Mouse (Mus musculus): ENCODE measurements at regions not wholly inside any gene's neighbourhood (a gene's known extent, or its start where the extent isn't known, plus 50 kb on each side); places are given as distances from the start of the nearest gene placed in this dataset.

DNA sequence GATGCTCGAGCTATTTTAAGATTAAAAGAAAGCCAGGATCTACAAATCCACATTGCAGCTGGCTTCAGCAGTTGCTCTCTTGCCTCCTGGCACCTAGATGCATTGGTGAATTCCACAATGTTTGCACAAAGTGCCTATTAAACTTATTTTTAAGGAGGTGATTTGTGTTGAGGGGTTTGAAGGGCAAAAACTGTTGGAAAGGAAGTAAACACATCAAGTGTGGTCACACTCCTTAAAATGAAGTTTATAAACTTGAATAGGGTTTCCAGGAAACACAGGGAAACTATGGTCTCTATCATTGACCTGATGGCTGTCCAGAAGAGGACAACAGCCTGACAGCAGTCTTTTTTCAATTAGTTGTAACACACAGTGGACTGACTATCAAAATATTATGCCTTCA is 205.4 kb downstream of the Papss1 start:
- WGBS: 31% methylated on average over 1 of the region's 1 CpGs
- Histone ChIP-seq H3K4me3 (replicated peaks; ENCODE audit: extremely low read depth, low read depth, low read length) (no peak overlapping the region), H3K4me1 (ENCODE audit: control insufficient read depth, insufficient read depth, low read length) (no peaks in the 10 kb centered on the region)
- TF ChIP-seq CTCF (IDR thresholded peaks at IDR 0.05; ENCODE audit: insufficient read depth, low read length) (no peak), POLR2A (IDR thresholded peaks at IDR 0.05; ENCODE audit: borderline replicate concordance, extremely low read depth, low read depth, low read length) (no peak)
- DNase-seq: no peak

DNA sequence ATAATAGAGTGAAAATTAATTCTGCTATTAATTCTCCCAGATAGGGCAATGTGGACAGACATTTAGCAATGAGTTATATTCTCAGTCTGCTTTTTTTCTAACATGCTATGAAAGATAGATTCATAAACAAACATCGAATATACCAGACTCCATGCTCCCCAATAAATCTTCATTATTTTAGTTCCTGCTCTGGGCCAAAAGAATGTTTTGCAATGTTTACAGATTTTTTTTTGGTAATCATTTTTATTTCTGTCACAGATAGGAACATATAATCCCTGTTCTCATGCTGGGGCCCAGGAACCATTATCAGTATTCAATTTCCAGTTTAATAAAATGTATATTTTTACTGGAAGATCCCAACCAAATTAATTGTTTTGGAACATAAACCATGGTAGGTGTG is 205.9 kb downstream of the Papss1 start:
- Histone ChIP-seq H3K4me1 (ENCODE audit: control insufficient read depth, insufficient read depth, low read length) (no peaks in the 10 kb centered on the region), H3K4me3 (replicated peaks; ENCODE audit: extremely low read depth, low read depth, low read length) (no peak overlapping the region)
- 54% methylated on average over 1 of the region's 1 CpGs for WGBS
- TF ChIP-seq POLR2A (IDR thresholded peaks at IDR 0.05; ENCODE audit: borderline replicate concordance, extremely low read depth, low read depth, low read length): no peak
- no peak for TF ChIP-seq CTCF (IDR thresholded peaks at IDR 0.05; ENCODE audit: insufficient read depth, low read length)
- DNase-seq: no peak

- TF ChIP-seq CTCF (IDR thresholded peaks at IDR 0.05; ENCODE audit: insufficient read depth, low read length) (no peak), POLR2A (IDR thresholded peaks at IDR 0.05; ENCODE audit: borderline replicate concordance, extremely low read depth, low read depth, low read length) (no peak)
- 74% methylated on average over 4 of the region's 4 CpGs for WGBS
- DNase-seq: no peak
- H3K4me3 ChIP-seq (replicated peaks; ENCODE audit: extremely low read depth, low read depth, low read length): no peak overlapping the region
- no peaks in the 10 kb centered on the region for H3K4me1 ChIP-seq (ENCODE audit: control insufficient read depth, insufficient read depth, low read length)
Observed at GRCm38 (mm10) chr3:131771863-131772546, 207.4 kb downstream of the Papss1 start.

DNA sequence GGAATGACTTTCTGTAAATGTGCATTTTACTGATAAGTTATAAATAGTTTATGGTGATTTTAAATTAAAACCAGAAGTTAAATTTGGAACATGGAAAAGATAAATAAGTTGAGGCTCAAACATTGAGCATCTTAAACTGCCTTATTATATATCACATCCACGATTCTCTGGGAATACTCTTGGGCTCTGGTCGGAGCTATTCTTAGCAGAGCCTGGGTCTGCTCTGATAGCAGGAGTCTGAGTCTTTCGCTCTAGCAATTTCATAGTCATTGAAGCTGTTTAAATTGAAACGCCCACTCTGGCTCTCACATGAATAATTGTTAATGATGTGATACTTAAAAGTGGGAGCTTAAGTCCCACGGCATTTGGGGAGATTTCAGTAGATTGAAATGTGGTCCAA is 208.0 kb downstream of the Papss1 start:
- DNase-seq: no peak
- Histone ChIP-seq H3K4me1 (ENCODE audit: control insufficient read depth, insufficient read depth, low read length) (no peaks in the 10 kb centered on the region), H3K4me3 (replicated peaks; ENCODE audit: extremely low read depth, low read depth, low read length) (no peak overlapping the region)
- TF ChIP-seq POLR2A (IDR thresholded peaks at IDR 0.05; ENCODE audit: borderline replicate concordance, extremely low read depth, low read depth, low read length) (no peak), CTCF (IDR thresholded peaks at IDR 0.05; ENCODE audit: insufficient read depth, low read length) (no peak)
- WGBS: 69% methylated on average over 5 of the region's 5 CpGs

DNA sequence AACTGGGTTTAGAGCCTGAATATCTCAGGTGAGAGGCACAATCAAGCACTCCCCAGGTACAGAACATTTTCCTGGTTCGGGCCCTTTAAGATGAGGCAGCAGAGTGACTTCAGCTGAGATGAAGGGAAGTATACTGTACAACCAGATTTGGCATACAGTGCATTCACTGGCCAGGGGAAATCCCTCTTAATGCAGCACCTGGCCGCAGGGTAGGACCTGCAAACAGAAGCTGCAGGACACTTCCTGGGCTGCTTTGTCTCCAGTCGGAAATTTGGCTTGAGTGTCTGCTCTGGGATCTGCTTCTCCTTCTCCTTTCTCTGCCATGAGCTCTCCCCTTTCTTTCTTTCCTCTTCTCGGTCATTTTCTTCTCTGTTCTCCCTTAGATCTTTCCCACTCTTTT is 210.9 kb downstream of the Papss1 start:
- TF ChIP-seq CTCF (IDR thresholded peaks at IDR 0.05; ENCODE audit: insufficient read depth, low read length): no peak
- 76% methylated on average over 4 of the region's 4 CpGs for WGBS
- Histone ChIP-seq H3K4me1 (ENCODE audit: control insufficient read depth, insufficient read depth, low read length) (no peaks in the 10 kb centered on the region), H3K4me3 (replicated peaks; ENCODE audit: extremely low read depth, low read depth, low read length) (no peak overlapping the region)
- no peak for DNase-seq

DNA sequence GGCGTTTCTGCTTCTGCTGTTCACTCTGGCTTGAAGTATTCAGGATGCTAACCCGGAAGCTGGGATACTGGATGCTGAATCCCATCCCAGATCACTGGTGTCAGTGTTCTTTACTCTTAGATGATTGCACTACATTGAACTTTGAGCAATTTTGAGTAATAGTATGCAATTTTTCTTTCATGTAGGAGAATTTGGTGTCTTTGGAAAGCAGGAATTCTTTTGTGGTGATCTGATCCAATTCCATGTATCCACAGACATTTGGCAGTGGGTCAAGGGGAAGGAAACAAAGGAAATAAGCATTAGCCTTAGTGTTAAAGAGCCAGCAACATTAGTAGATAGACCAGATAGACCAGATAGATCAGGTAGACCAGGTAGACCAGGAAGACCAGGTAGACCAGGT is 212.1 kb downstream of the Papss1 start:
- Histone ChIP-seq H3K4me3 (replicated peaks; ENCODE audit: extremely low read depth, low read depth, low read length) (no peak overlapping the region), H3K4me1 (ENCODE audit: control insufficient read depth, insufficient read depth, low read length) (no peaks in the 10 kb centered on the region)
- WGBS: 70% methylated on average over 2 of the region's 2 CpGs
- no peak for DNase-seq
- TF ChIP-seq POLR2A (IDR thresholded peaks at IDR 0.05; ENCODE audit: borderline replicate concordance, extremely low read depth, low read depth, low read length): no peak
- TF ChIP-seq CTCF (IDR thresholded peaks at IDR 0.05; ENCODE audit: insufficient read depth, low read length): no peak

- no peak for TF ChIP-seq POLR2A (IDR thresholded peaks at IDR 0.05; ENCODE audit: borderline replicate concordance, extremely low read depth, low read depth, low read length)
- TF ChIP-seq CTCF (IDR thresholded peaks at IDR 0.05; ENCODE audit: insufficient read depth, low read length): no peak
- H3K4me1 ChIP-seq (ENCODE audit: control insufficient read depth, insufficient read depth, low read length): no peaks in the 10 kb centered on the region
- WGBS: 56% methylated on average over 7 of the region's 7 CpGs
- no peak overlapping the region for H3K4me3 ChIP-seq (replicated peaks; ENCODE audit: extremely low read depth, low read depth, low read length)
- no peak for DNase-seq
Observed at GRCm38 (mm10) chr3:131779803-131780202, 215.2 kb downstream of the Papss1 start.

DNA sequence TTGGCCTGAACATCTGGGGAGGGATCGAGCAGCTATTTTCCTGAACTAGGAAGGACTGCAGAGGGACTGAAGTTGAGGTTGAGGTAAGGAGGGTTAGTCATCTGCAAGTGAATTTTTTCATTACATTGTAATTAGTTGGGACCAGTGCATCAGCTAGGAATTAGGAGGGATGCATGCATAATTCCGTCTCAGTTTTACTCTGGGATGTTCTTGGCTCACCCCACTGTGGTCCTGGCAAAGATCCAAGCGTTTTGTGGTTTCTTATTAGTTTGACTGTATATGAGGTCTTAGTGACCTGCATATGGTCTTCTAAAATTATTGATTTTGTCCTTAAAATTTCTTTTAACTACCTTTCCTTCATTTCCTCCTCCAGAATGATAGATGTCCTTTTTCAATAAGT is 221.0 kb downstream of the Papss1 start:
- no peak for TF ChIP-seq CTCF (IDR thresholded peaks at IDR 0.05; ENCODE audit: insufficient read depth, low read length)
- DNase-seq: no peak
- WGBS: 66% methylated on average over 3 of the region's 3 CpGs

DNA sequence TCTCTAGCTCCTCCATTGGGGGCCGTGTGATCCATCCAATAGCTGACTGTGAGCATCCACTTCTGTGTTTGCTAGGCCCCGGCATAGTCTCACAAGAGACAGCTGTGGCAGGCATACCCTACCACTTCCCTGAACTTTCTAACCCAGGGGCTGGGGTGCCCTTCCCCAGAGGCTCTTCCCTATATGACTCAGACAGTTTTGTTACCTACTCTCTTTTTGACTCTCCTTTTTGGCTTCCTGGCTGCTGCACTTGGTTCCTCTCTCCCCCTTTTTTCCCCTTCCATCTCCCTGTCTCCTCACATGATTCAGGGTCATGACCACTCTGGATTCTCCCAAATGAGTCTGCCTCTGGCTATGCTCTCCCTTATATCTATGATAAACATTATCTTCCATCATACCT is 223.8 kb downstream of the Papss1 start:
- no peak overlapping the region for H3K4me3 ChIP-seq (replicated peaks; ENCODE audit: extremely low read depth, low read depth, low read length)
- no peak for DNase-seq
- H3K4me1 ChIP-seq (ENCODE audit: control insufficient read depth, insufficient read depth, low read length): no peaks in the 10 kb centered on the region
- TF ChIP-seq POLR2A (IDR thresholded peaks at IDR 0.05; ENCODE audit: borderline replicate concordance, extremely low read depth, low read depth, low read length) (no peak), CTCF (IDR thresholded peaks at IDR 0.05; ENCODE audit: insufficient read depth, low read length) (no peak)
- 84% methylated on average over 2 of the region's 2 CpGs for WGBS

More for the DNA sequence above, 221.0 kb downstream of the Papss1 start:
- Histone ChIP-seq H3K4me1 (ENCODE audit: control insufficient read depth, insufficient read depth, low read length) (no peaks in the 10 kb centered on the region), H3K4me3 (replicated peaks; ENCODE audit: extremely low read depth, low read depth, low read length) (no peak overlapping the region)

DNA sequence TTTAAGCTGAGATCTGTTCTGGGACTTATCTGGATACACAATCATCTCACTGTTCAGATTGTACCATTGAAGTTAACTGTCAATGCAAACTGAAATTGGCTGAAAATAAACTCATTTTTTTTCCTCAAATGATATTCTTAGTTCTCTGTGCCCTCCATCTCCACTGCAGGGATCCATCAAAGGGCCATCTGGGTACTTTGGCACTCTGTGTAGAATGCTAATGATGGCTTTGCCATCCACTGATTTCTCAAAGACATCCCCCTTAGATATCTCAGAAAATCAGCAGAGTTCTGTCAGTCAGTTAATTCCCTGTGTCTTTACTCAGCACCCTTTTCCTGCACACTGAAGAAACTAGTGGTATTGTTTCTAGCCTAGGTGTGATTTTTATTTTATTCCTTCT is 224.6 kb downstream of the Papss1 start:
- no peak for DNase-seq
- Histone ChIP-seq H3K4me3 (replicated peaks; ENCODE audit: extremely low read depth, low read depth, low read length) (no peak overlapping the region), H3K4me1 (ENCODE audit: control insufficient read depth, insufficient read depth, low read length) (no peaks in the 10 kb centered on the region)
- no peak for TF ChIP-seq POLR2A (IDR thresholded peaks at IDR 0.05; ENCODE audit: borderline replicate concordance, extremely low read depth, low read depth, low read length)
- no peak for TF ChIP-seq CTCF (IDR thresholded peaks at IDR 0.05; ENCODE audit: insufficient read depth, low read length)
